Mouse (Mus musculus) forebrain, embryonic 11.5 days (tissue): ENCODE results near the gene Gpank1. TPM values are rescaled to one million over a fixed set of nuclear protein-coding genes. Genes with fewer than 3 reads are reported as not detected.

Source experiments
- ATAC-seq: fragments of 200-750 bp; cut with Nextera tagmentation; replicated peaks from 2 replicates; pipeline ENCODE4 v1.8.0; 2017; ENCODE audit warnings: moderate TSS enrichment; ENCODE audit not compliant: low FRiP score
- DNase-seq: peaks from one replicate; pipeline ENCODE4 v3.0.0-alpha.2; 2017; ENCODE audit warnings: low spot score
- H3K27ac ChIP-seq: fragments of 300-500 bp; sonication (generic); 2 replicates; pipeline ENCODE4 v1.5.1; 2014; ENCODE audit warnings: low read depth, low read length
- H3K27me3 ChIP-seq: fragments of 300-500 bp; sonication (generic); 2 replicates; pipeline ENCODE4 v1.6.1; 2014; ENCODE audit warnings: mild to moderate bottlenecking, low read length, mixed read lengths; ENCODE audit not compliant: control insufficient read depth, insufficient read depth
- H3K36me3 ChIP-seq: fragments of 300-500 bp; sonication (generic); 2 replicates; pipeline ENCODE4 v1.6.1; 2014; ENCODE audit warnings: mild to moderate bottlenecking, low read length, moderate library complexity, mixed read lengths; ENCODE audit not compliant: control insufficient read depth, insufficient read depth
- H3K4me1 ChIP-seq: fragments of 300-500 bp; sonication (generic); replicated peaks from 2 replicates; pipeline ENCODE4 v1.6.1; 2014; ENCODE audit warnings: low read length, mixed read lengths; ENCODE audit not compliant: control insufficient read depth, insufficient read depth
- H3K4me2 ChIP-seq: fragments of 300-500 bp; sonication (generic); 2 replicates; pipeline ENCODE4 v1.6.1; 2014; ENCODE audit warnings: low read depth, mild to moderate bottlenecking, low read length, moderate library complexity, mixed read lengths; ENCODE audit not compliant: severe bottlenecking
- H3K4me3 ChIP-seq: fragments of 300-500 bp; sonication (generic); 2 replicates; pipeline ENCODE4 v1.5.1; 2014; ENCODE audit warnings: low read depth, low read length
- H3K9ac ChIP-seq: fragments of 300-500 bp; sonication (generic); 2 replicates; pipeline ENCODE4 v1.6.1; 2014; ENCODE audit warnings: low read length
- H3K9me3 ChIP-seq: fragments of 300-500 bp; sonication (generic); 2 replicates; pipeline ENCODE4 v1.6.1; 2016; ENCODE audit warnings: low read length, mixed read lengths; ENCODE audit not compliant: control insufficient read depth
- WGBS: fragments of 180-500 bp; shearing (Covaris S2); extraction: QIAGEN DNeasy Blood & Tissue Kit; methylation state at CpG from one replicate; pipeline ENCODE4 v1.1.7; 2014; 5-methylcytosine and 5-hydroxymethylcytosine counted together
- polyA plus RNA-seq: library from polyadenylated mRNA; unstranded; fragments of >200 nt; fragmentation: Nextera tagmentation; extraction: Ambion mirVana; gene quantifications from 2 replicates; pipeline ENCODE4 v1.2.1, GENCODE M21; 2014

Gpank1 gene
- polyA plus RNA-seq, 1 experiment from 2014 or later, result 33.7 TPM

- H3K4me1 ChIP-seq, result peaks cover 6% of the 10 kb centered on the region; the same call in 1 of the 2 replicates
- H3K9me3 ChIP-seq, result no peaks in the 10 kb centered on the region
- no peaks in the 10 kb centered on the region; the same call in 1 of the 2 replicates for H3K36me3 ChIP-seq
- no peak overlapping the region for H3K27ac ChIP-seq
- H3K4me2 ChIP-seq, result no peak overlapping the region
- no peaks in the 10 kb centered on the region for H3K27me3 ChIP-seq
- WGBS, result 91% methylated on average over 15 of the region's 15 CpGs
- no peak overlapping the region for H3K9ac ChIP-seq
- ATAC-seq (no peak), DNase-seq (no peak)
- H3K4me3 ChIP-seq, result no peak overlapping the region
Observed at GRCm38 (mm10) chr17:35094475-35095365, 26.5 kb upstream of the Gpank1 start.

GRCm38 (mm10) chr17:35096597-35096996, 24.7 kb upstream of the Gpank1 start:
- no peaks in the 10 kb centered on the region for H3K27me3 ChIP-seq
- ATAC-seq, result no peak
- 88% methylated on average over 12 of the region's 12 CpGs for WGBS
- no peak overlapping the region for H3K4me2 ChIP-seq
- no peaks in the 10 kb centered on the region; the same call in 1 of the 2 replicates for H3K36me3 ChIP-seq
- no peak overlapping the region for H3K9ac ChIP-seq
- DNase-seq, result no peak
- no peak overlapping the region for H3K4me3 ChIP-seq
- no peaks in the 10 kb centered on the region for H3K4me1 ChIP-seq
- H3K9me3 ChIP-seq, result no peaks in the 10 kb centered on the region
- H3K27ac ChIP-seq, result no peak overlapping the region

GRCm38 (mm10) chr17:35097164-35097655, 24.0 kb upstream of the Gpank1 start:
- H3K9ac ChIP-seq, result no peak overlapping the region
- peaks cover 5% of the 10 kb centered on the region for H3K36me3 ChIP-seq
- H3K4me2 ChIP-seq, result no peak overlapping the region
- DNase-seq (no peak), ATAC-seq (no peak)
- 85% methylated on average over 12 of the region's 12 CpGs for WGBS
- no peak overlapping the region for H3K27ac ChIP-seq
- no peaks in the 10 kb centered on the region for H3K9me3 ChIP-seq
- H3K4me3 ChIP-seq, result no peak overlapping the region
- no peaks in the 10 kb centered on the region for H3K27me3 ChIP-seq
- H3K4me1 ChIP-seq, result no peaks in the 10 kb centered on the region

GRCm38 (mm10) chr17:35100196-35100765, 21.0 kb upstream of the Gpank1 start:
- H3K4me3 ChIP-seq, result no peak overlapping the region
- no peaks in the 10 kb centered on the region for H3K9me3 ChIP-seq
- ATAC-seq (no peak), DNase-seq (no peak)
- H3K4me2 ChIP-seq, result no peak overlapping the region
- H3K4me1 ChIP-seq, result no peaks in the 10 kb centered on the region
- H3K9ac ChIP-seq, result no peak overlapping the region
- peaks cover 7% of the 10 kb centered on the region for H3K36me3 ChIP-seq
- H3K27me3 ChIP-seq, result no peaks in the 10 kb centered on the region
- no peak overlapping the region for H3K27ac ChIP-seq
- WGBS, result 78% methylated on average over 10 of the region's 10 CpGs

GRCm38 (mm10) chr17:35101161-35101560, 20.1 kb upstream of the Gpank1 start:
- H3K9me3 ChIP-seq, result no peaks in the 10 kb centered on the region

GRCm38 (mm10) chr17:35102299-35102698, 19.0 kb upstream of the Gpank1 start:
- no peak overlapping the region for H3K4me3 ChIP-seq

More at GRCm38 (mm10) chr17:35101161-35101560, 20.1 kb upstream of the Gpank1 start:
- Histone ChIP-seq H3K4me1 (no peaks in the 10 kb centered on the region), H3K9ac (no peak overlapping the region), H3K27me3 (no peaks in the 10 kb centered on the region), H3K36me3 (peaks cover 7% of the 10 kb centered on the region), H3K4me3 (no peak overlapping the region), H3K4me2 (no peak overlapping the region), H3K27ac (no peak overlapping the region)
- DNase-seq (no peak), ATAC-seq (no peak)
- WGBS, result 91% methylated on average over 11 of the region's 11 CpGs

GRCm38 (mm10) chr17:35103221-35103690, 18.0 kb upstream of the Gpank1 start:
- Histone ChIP-seq H3K4me3 (no peak overlapping the region), H3K27ac (no peak overlapping the region), H3K27me3 (no peaks in the 10 kb centered on the region), H3K9me3 (no peaks in the 10 kb centered on the region), H3K36me3 (peaks cover 7% of the 10 kb centered on the region), H3K4me2 (no peak overlapping the region), H3K4me1 (no peaks in the 10 kb centered on the region), H3K9ac (no peak overlapping the region)
- ATAC-seq (no peak), DNase-seq (no peak)
- WGBS, result 79% methylated on average over 6 of the region's 6 CpGs

More at GRCm38 (mm10) chr17:35102299-35102698, 19.0 kb upstream of the Gpank1 start:
- WGBS, result 76% methylated on average over 8 of the region's 8 CpGs
- Histone ChIP-seq H3K27ac (no peak overlapping the region), H3K27me3 (no peaks in the 10 kb centered on the region), H3K4me2 (no peak overlapping the region), H3K4me1 (no peaks in the 10 kb centered on the region), H3K9ac (no peak overlapping the region), H3K9me3 (no peaks in the 10 kb centered on the region), H3K36me3 (peaks cover 7% of the 10 kb centered on the region)
- DNase-seq, result no peak
- no peak for ATAC-seq

GRCm38 (mm10) chr17:35104079-35104478, 17.2 kb upstream of the Gpank1 start:
- ATAC-seq (no peak), DNase-seq (no peak)
- no peaks in the 10 kb centered on the region for H3K9me3 ChIP-seq
- H3K4me1 ChIP-seq, result no peaks in the 10 kb centered on the region
- H3K27ac ChIP-seq, result no peak overlapping the region
- no peaks in the 10 kb centered on the region for H3K27me3 ChIP-seq
- no peak overlapping the region for H3K4me3 ChIP-seq
- WGBS, result 92% methylated on average over 7 of the region's 7 CpGs
- H3K36me3 ChIP-seq, result peaks cover 7% of the 10 kb centered on the region
- H3K4me2 ChIP-seq, result no peak overlapping the region
- no peak overlapping the region for H3K9ac ChIP-seq
